Mouse (Mus musculus) frontal cortex, adult (tissue): ENCODE measurements around the gene Prkcb.

Experiments
- ATAC-seq: cut with Nextera tagmentation; 2 replicates; pipeline ENCODE4 v1.9.2; 2017; ENCODE audit warnings: mild to moderate bottlenecking, moderate library complexity, mixed read lengths; ENCODE audit not compliant: low TSS enrichment

The Prkcb gene

GRCm38 (mm10) chr7:122665311-122666049 is 376.9 kb downstream of the Prkcb start:
- no peak for ATAC-seq

GRCm38 (mm10) chr7:122667903-122668302 is 379.4 kb downstream of the Prkcb start:
- no peak for ATAC-seq

GRCm38 (mm10) chr7:122670442-122670872 is 381.9 kb downstream of the Prkcb start, which contains the start of gene Cacng3:
Gene Cacng3 (plus strand): TSS chr7:122670492.
- ATAC-seq, result peak; percentile 32; the same call in 1 of the 2 replicates

GRCm38 (mm10) chr7:122670873-122671641 is 382.5 kb downstream of the Prkcb start:
- peak; percentile 70 for ATAC-seq

GRCm38 (mm10) chr7:122672981-122673380 is 384.4 kb downstream of the Prkcb start:
- peak; percentile 9; the same call in 1 of the 2 replicates for ATAC-seq

GRCm38 (mm10) chr7:122675207-122675606 is 386.7 kb downstream of the Prkcb start:
- ATAC-seq, result no peak
